Mouse (Mus musculus) CH12.LX (cell line): ENCODE results near the gene Prm3.

Experiments
- CTCF ChIP-seq, 2 experiments: IDR thresholded peaks in 1 of 2; conservative IDR thresholded peaks in 1 of 2; 2 replicates each; pipeline ENCODE4 v1.5.1; 2011 to 2012; ENCODE audit warnings: low read depth in 2 of 2, low read length in 2 of 2, improper control_type of control experiment in 1 of 2, inconsistent platforms in 1 of 2, mild to moderate bottlenecking in 1 of 2, moderate library complexity in 1 of 2
- GABPA ChIP-seq: IDR thresholded peaks from 2 replicates; pipeline ENCODE4 v1.6.1; 2012; ENCODE audit warnings: low read depth, low read length, improper control_type of control experiment, inconsistent platforms; ENCODE audit not compliant: insufficient replicate concordance
- NELFE ChIP-seq: IDR thresholded peaks from 2 replicates; pipeline ENCODE4 v1.6.1; 2011; ENCODE audit warnings: low read depth, low read length, improper control_type of control experiment
- NRF1 ChIP-seq: IDR thresholded peaks from 2 replicates; pipeline ENCODE4 v1.6.1; 2014; ENCODE audit warnings: low read depth, mild to moderate bottlenecking, inconsistent platforms, low read length, improper control_type of control experiment, moderate library complexity

DNA sequence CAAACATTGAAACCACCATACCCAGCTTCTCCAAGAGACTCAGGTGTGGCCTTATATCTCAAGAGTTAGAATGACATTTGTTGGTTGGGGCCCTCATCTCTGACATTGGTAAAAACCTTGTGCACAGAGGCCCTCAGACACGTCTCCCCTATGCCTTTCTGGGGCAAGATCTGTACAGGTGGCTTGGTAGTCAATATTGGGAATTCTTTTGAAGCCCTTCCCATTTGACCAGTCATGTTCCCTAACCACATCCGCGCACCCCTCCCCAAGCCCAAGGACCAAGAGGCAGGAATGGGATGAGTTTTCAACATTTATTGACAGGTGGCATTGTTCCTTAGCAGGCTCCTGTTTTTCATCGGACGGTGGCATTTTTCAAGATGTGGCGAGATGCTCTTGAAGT, 5.3 kb upstream of the Prm3 start, which contains the start of gene Prm2:
- no peak for TF ChIP-seq NELFE
- no peak for TF ChIP-seq CTCF (conservative IDR thresholded peaks at IDR 0.05 in 1 of 2, IDR thresholded peaks at IDR 0.05 in 1 of 2; ENCODE audit: low read depth in 2 of 2, low read length in 2 of 2)
- TF ChIP-seq GABPA, result no peak
- no peak for TF ChIP-seq NRF1
